In genomic region chr19:8851639-8852038, GRCm38 (mm10) we compare ENCODE assay signal across 21 mouse cellular contexts. TPM values are rescaled to one million over a fixed set of nuclear protein-coding genes. Genes with fewer than 3 reads are reported as not detected.
DNase-seq lines count a peak whose midpoint lies in the region; ATAC-seq and TF ChIP-seq lines count a peak whose summit lies in the region.
"Had no signal": no experiment of that assay in that cellular context is flagged by ENCODE, and none has a peak within 500 bp of the region (broad histone marks: within the 10 kb centered on the region; RNA-seq: fewer than 3 reads in every experiment).

No protein-coding gene starts in this region.

- 0 out of 4 replicates have a peak, but pooled peaks cover 0 to 4% of the 10 kb centered on the region in 2 experiments for H3K4me1 ChIP-seq in liver, embryonic 14.5 days (replicated peaks; ENCODE audit: control insufficient read depth in 2 of 2, insufficient read depth in 2 of 2, low read length in 1 of 2)
- H3K4me1 ChIP-seq: forebrain, embryonic 12.5 days had no signal

- H3K4me3 ChIP-seq in left cerebral cortex, adult 2 months = no peak overlapping the region
- no peak overlapping the region for H3K4me3 ChIP-seq in liver, embryonic 14.5 days (ENCODE audit: insufficient read depth in 1 of 2, low read depth in 2 of 2, low read length in 2 of 2)
- H3K4me3 ChIP-seq: forebrain, embryonic 12.5 days; limb, embryonic 15.5 days; megakaryocyte, embryonic 14.5 days had no signal

- no peak for TF ChIP-seq CTCF in left cerebral cortex, adult 2 months (IDR thresholded peaks at IDR 0.05)
- peak; percentile 42; the same call in 1 of the 2 replicates for TF ChIP-seq CTCF in liver, embryonic 14.5 days (IDR thresholded peaks at IDR 0.05; ENCODE audit: low read depth)

- no peaks in the 10 kb centered on the region for H3K27me3 ChIP-seq in liver, embryonic 14.5 days (ENCODE audit: control insufficient read depth, insufficient read depth, low read length)
- H3K27me3 ChIP-seq: limb, embryonic 15.5 days had no signal

- peak overlapping the region; percentile 75 for H3K27ac ChIP-seq in left cerebral cortex, adult 2 months
- H3K27ac ChIP-seq in liver, embryonic 14.5 days = no peak overlapping the region
- H3K27ac ChIP-seq: forebrain, embryonic 12.5 days had no signal

- H3K36me3 ChIP-seq in liver, embryonic 14.5 days (replicated peaks; ENCODE audit: control insufficient read depth, insufficient read depth, low read depth) = peaks cover 3% of the 10 kb centered on the region

- intact Hi-C loops in left cerebral cortex, adult 2 months (cut with DNase I) = no loop called here
- intact Hi-C loops in left cerebral cortex, postnatal 10 days (cut with DNase I) = loop anchor here (10.0 kb wide), 1 partner anchor 233 kb away; the partner anchor contains the start of gene Scgb1a1

- ATAC-seq in liver, embryonic 14.5 days (ENCODE audit: insufficient read depth) = no peak
- no peak for ATAC-seq in CD4-positive, CD25-positive, alpha-beta regulatory T cell, adult 4 months

- DNase-seq in adrenal gland, postnatal 10 days = peak; percentile 43
- no peak for DNase-seq in adrenal gland, postnatal 4 days (ENCODE audit: low spot score in 2 of 2)
- no peak for DNase-seq in left cerebral cortex, adult 2 months (ENCODE audit: extremely low spot score in 1 of 2, low spot score in 2 of 2)
- DNase-seq in left cerebral cortex, postnatal 10 days (ENCODE audit: extremely low spot score in 1 of 2, low spot score in 2 of 2) = no peak
- DNase-seq in liver, embryonic 14.5 days (ENCODE audit: low read depth in 3 of 3, low spot score in 3 of 3) = no peak
- DNase-seq in lung, postnatal 36 days = peak; percentile 59
- no peak for DNase-seq in heart, adult 11 months
- DNase-seq: embryo, embryonic 11 days; kidney, adult 11 months; kidney, postnatal 4 days; layer of hippocampus, postnatal 36 days; right cerebral cortex, postnatal 14 days; thymus, postnatal 4 days had no signal

- WGBS in liver, embryonic 14.5 days (ENCODE audit: insufficient replicate concordance) = 40% methylated on average over 7 of the region's 7 CpGs

- H3K9me3 ChIP-seq in liver, embryonic 14.5 days (ENCODE audit: control insufficient read depth, low read length) = no peaks in the 10 kb centered on the region
- H3K9me3 ChIP-seq: forebrain, embryonic 12.5 days; limb, embryonic 15.5 days; megakaryocyte, embryonic 14.5 days had no signal

- no peak overlapping the region for H3K9ac ChIP-seq in liver, embryonic 14.5 days (replicated peaks)
- H3K9ac ChIP-seq: forebrain, embryonic 12.5 days; limb, embryonic 15.5 days had no signal

- no peak for TF ChIP-seq EP300 in liver, embryonic 14.5 days (IDR thresholded peaks at IDR 0.05; ENCODE audit: low read depth)

- no peak overlapping the region for H3K4me2 ChIP-seq in liver, embryonic 14.5 days (ENCODE audit: low read depth)
- H3K4me2 ChIP-seq: forebrain, embryonic 12.5 days; limb, embryonic 15.5 days had no signal

RNA-seq across cellular contexts. Expression of gene Lrrn4cl, which starts 1.1 kb away (rescaled TPM):
- total RNA-seq in adrenal gland, postnatal 10 days (2021) = 1 to 10 TPM; 5.5 to 6.1 TPM
- 1 to 10 TPM; 3.5 to 4.2 TPM for total RNA-seq in adrenal gland, postnatal 4 days (2021)
- total RNA-seq in left cerebral cortex, adult 2 months (2021) = 1 to 10 TPM in 1 of 2 experiments, under 1 TPM in 1; 0.87 to 1.1 TPM
- total RNA-seq in left cerebral cortex, postnatal 10 days (2021) = 1 to 10 TPM in 1 of 2 experiments, under 1 TPM in 1; 0.43 to 1.0 TPM
- 0.10 and 0.12 TPM in 2 replicates for polyA plus RNA-seq in liver, embryonic 14.5 days (2012; rRNA removed)
- not detected in 2 replicates for polyA plus RNA-seq in liver, embryonic 14.5 days (2014; fragmentation: Nextera tagmentation; extraction: Ambion mirVana)
- polyA plus RNA-seq in CD4-positive, CD25-positive, alpha-beta regulatory T cell, adult 4 months (2017; shearing (Covaris generic)) = not detected

RNA-seq across cellular contexts. Expression of gene Gng3, which starts 12.6 kb away (rescaled TPM):
- total RNA-seq in adrenal gland, postnatal 10 days (2021) = 1 to 10 TPM; 5.8 to 9.8 TPM
- 10 to 100 TPM; 14.5 to 16.3 TPM for total RNA-seq in adrenal gland, postnatal 4 days (2021)
- total RNA-seq in left cerebral cortex, adult 2 months (2021) = 100 to 1,000 TPM; 184 to 198 TPM
- total RNA-seq in left cerebral cortex, postnatal 10 days (2021) = 100 to 1,000 TPM; 319 to 328 TPM
- 0.04 and 0.22 TPM in 2 replicates for polyA plus RNA-seq in liver, embryonic 14.5 days (2012; rRNA removed)
- polyA plus RNA-seq in liver, embryonic 14.5 days (2014; fragmentation: Nextera tagmentation; extraction: Ambion mirVana) = 0.14 TPM in 2 replicates
- 1 to 10 TPM in 1 of 2 experiments, under 1 TPM in 1; 0.91 to 1.4 TPM for polyA plus RNA-seq in CD4-positive, CD25-positive, alpha-beta regulatory T cell, adult 4 months (2017; shearing (Covaris generic))

RNA-seq across cellular contexts. Expression of gene Bscl2, which starts 14.4 kb away (rescaled TPM):
- total RNA-seq in adrenal gland, postnatal 10 days (2021) = 100 to 1,000 TPM; 157 to 160 TPM
- total RNA-seq in adrenal gland, postnatal 4 days (2021) = 100 to 1,000 TPM in 1 of 2 experiments, 10 to 100 TPM in 1; 91.5 to 102 TPM
- 100 to 1,000 TPM; 109 TPM for total RNA-seq in left cerebral cortex, adult 2 months (2021)
- 10 to 100 TPM; 96.1 to 97.0 TPM for total RNA-seq in left cerebral cortex, postnatal 10 days (2021)
- polyA plus RNA-seq in liver, embryonic 14.5 days (2012; rRNA removed) = 19.7 and 26.5 TPM in 2 replicates
- polyA plus RNA-seq in liver, embryonic 14.5 days (2014; fragmentation: Nextera tagmentation; extraction: Ambion mirVana) = 23.6 and 25.2 TPM in 2 replicates
- polyA plus RNA-seq in CD4-positive, CD25-positive, alpha-beta regulatory T cell, adult 4 months (2017; shearing (Covaris generic)) = 10 to 100 TPM; 86.8 to 98.9 TPM

RNA-seq across cellular contexts. Expression of gene Ubxn1, which starts 19.7 kb away (rescaled TPM):
- total RNA-seq in adrenal gland, postnatal 10 days (2021) = 100 to 1,000 TPM; 193 to 217 TPM
- total RNA-seq in adrenal gland, postnatal 4 days (2021) = 100 to 1,000 TPM; 217 to 224 TPM
- 10 to 100 TPM; 86.1 to 94.7 TPM for total RNA-seq in left cerebral cortex, adult 2 months (2021)
- total RNA-seq in left cerebral cortex, postnatal 10 days (2021) = 100 to 1,000 TPM; 101 TPM
- 32.0 and 61.2 TPM in 2 replicates for polyA plus RNA-seq in liver, embryonic 14.5 days (2012; rRNA removed)
- polyA plus RNA-seq in liver, embryonic 14.5 days (2014; fragmentation: Nextera tagmentation; extraction: Ambion mirVana) = 87.3 and 92.4 TPM in 2 replicates
- polyA plus RNA-seq in CD4-positive, CD25-positive, alpha-beta regulatory T cell, adult 4 months (2017; shearing (Covaris generic)) = 10 to 100 TPM; 65.0 to 70.2 TPM

RNA-seq across cellular contexts. Expression of gene AC129217.1, which starts 22.1 kb away (rescaled TPM):
- not detected for total RNA-seq in adrenal gland, postnatal 10 days (2021)
- total RNA-seq in adrenal gland, postnatal 4 days (2021) = not detected
- total RNA-seq in left cerebral cortex, adult 2 months (2021) = not detected
- 1 to 10 TPM in 1 of 2 experiments, not detected in 1; 1.9 TPM for total RNA-seq in left cerebral cortex, postnatal 10 days (2021)
- 1.3 TPM in 1 of 2 replicates, not detected in the other for polyA plus RNA-seq in liver, embryonic 14.5 days (2012; rRNA removed)
- not detected in 2 replicates for polyA plus RNA-seq in liver, embryonic 14.5 days (2014; fragmentation: Nextera tagmentation; extraction: Ambion mirVana)
- polyA plus RNA-seq in CD4-positive, CD25-positive, alpha-beta regulatory T cell, adult 4 months (2017; shearing (Covaris generic)) = not detected
- total RNA-seq: layer of hippocampus, postnatal 36 days had no signal
- polyA plus RNA-seq: forebrain, embryonic 12.5 days; heart, embryonic 16.5 days; hindbrain, embryonic 11.5 days; limb, embryonic 15.5 days; midbrain, postnatal 0 days; neural tube, embryonic 11.5 days had no signal

Comparison
In these comparisons a context has a peak if more than half of its experiments do, and no peak if none do; other contexts are left out.
1. DNase-seq: peak in adrenal gland, postnatal 10 days (single experiment) and lung, postnatal 36 days (single experiment); none in adrenal gland, postnatal 4 days (0 of 2), left cerebral cortex, adult 2 months (0 of 2), left cerebral cortex, postnatal 10 days (0 of 2), liver, embryonic 14.5 days (0 of 3) and heart, adult 11 months (single experiment).
2. RNA of gene Gng3, which starts 12.6 kb away (total RNA-seq): 319 to 328 TPM in left cerebral cortex, postnatal 10 days and 184 to 198 TPM in left cerebral cortex, adult 2 months; 14.5 to 16.3 TPM in adrenal gland, postnatal 4 days and 5.8 to 9.8 TPM in adrenal gland, postnatal 10 days; every median in the first group is over 10 times any median in the second.